Comparison of ENCODE assay signal across 11 mouse cellular contexts in the genomic region with DNA sequence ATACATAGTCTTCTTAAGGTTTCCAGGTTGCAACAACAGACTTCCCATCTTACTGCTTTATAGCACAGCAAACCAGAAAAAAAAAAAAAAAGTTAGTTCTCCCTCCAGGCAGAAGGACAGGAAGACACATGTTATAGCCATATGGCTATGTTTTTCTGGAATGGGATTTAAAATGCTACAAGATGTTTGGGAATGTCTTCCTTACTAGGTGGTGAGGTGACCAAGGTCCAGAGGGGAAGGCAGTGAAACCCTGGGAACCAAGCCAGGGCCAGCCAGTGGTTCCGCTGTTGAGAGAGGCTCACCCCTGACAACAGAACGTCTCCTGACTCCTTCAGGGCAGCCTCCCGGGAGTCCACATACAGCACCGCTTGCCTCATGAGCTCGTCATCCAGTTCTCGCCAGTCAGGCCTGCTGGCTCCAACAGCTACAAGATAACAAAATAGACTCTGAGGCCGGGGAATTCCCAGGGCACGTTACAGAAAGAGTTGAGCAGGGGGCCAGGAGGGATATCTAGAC. TPM values are rescaled to one million over a fixed set of nuclear protein-coding genes. Genes with fewer than 3 reads are reported as not detected.
A peak's percentile ranks its signal among the peaks of the same experiment; 100 is the strongest.
DNase-seq lines count a peak whose midpoint lies in the region; ATAC-seq and TF ChIP-seq lines count a peak whose summit lies in the region.
"Had no signal": no experiment of that assay in that cellular context is flagged by ENCODE, and none has a peak within 500 bp of the region (broad histone marks: within the 10 kb centered on the region; RNA-seq: fewer than 3 reads in every experiment).

No protein-coding gene starts in this region.

- no peaks in the 10 kb centered on the region for H3K36me3 ChIP-seq in intestine, postnatal 0 days (ENCODE audit: control insufficient read depth, insufficient read depth)
- H3K36me3 ChIP-seq in liver, embryonic 16.5 days (ENCODE audit: control insufficient read depth, insufficient read depth) = no peaks in the 10 kb centered on the region
- H3K36me3 ChIP-seq: hindbrain, embryonic 13.5 days had no signal

- DNase-seq in heart, postnatal 10 days = peak; percentile 15 to 24
- DNase-seq in heart, adult 8-10 months (ENCODE audit: low spot score) = no peak
- DNase-seq in cerebellum, adult 9-10 months = peak; percentile 53
- no peak for DNase-seq in right cerebral cortex, adult 2 months (ENCODE audit: low spot score in 2 of 2)
- DNase-seq in spleen, postnatal 36 days (ENCODE audit: low spot score in 2 of 2) = no peak

- peak overlapping the region; percentile 60 for H3K27ac ChIP-seq in intestine, postnatal 0 days (ENCODE audit: low read depth, low read length)
- 0 out of 2 replicates have a peak overlapping the region, but pooled peaks have one; percentile 6 for H3K27ac ChIP-seq in liver, embryonic 16.5 days (ENCODE audit: low read length)
- H3K27ac ChIP-seq: hindbrain, embryonic 13.5 days had no signal

- 14% methylated on average over 8 of the region's 8 CpGs for WGBS in intestine, postnatal 0 days
- WGBS in liver, embryonic 16.5 days (ENCODE audit: insufficient replicate concordance) = 49% methylated on average over 8 of the region's 8 CpGs

- intact Hi-C loops in heart, postnatal 10 days (cut with DNase I) = no loop called here

- H3K27me3 ChIP-seq in intestine, postnatal 0 days (replicated peaks; ENCODE audit: control insufficient read depth, insufficient read depth, low read length) = no peaks in the 10 kb centered on the region
- H3K27me3 ChIP-seq in liver, embryonic 16.5 days (ENCODE audit: control insufficient read depth, insufficient read depth, low read depth, low read length) = no peaks in the 10 kb centered on the region
- H3K27me3 ChIP-seq: hindbrain, embryonic 13.5 days had no signal

- peak overlapping the region; percentile 32; the same call in 1 of the 2 replicates for H3K4me2 ChIP-seq in intestine, postnatal 0 days (replicated peaks; ENCODE audit: low read depth)
- H3K4me2 ChIP-seq in liver, embryonic 16.5 days (ENCODE audit: low read depth, low read length) = no peak overlapping the region
- H3K4me2 ChIP-seq: hindbrain, embryonic 13.5 days had no signal

- peak; percentile 58 for ATAC-seq in intestine, postnatal 0 days
- ATAC-seq in liver, embryonic 16.5 days (ENCODE audit: low read depth) = peak; percentile 33; the same call in 1 of the 2 replicates
- ATAC-seq: midbrain, embryonic 16.5 days had no signal

- TF ChIP-seq CTCF in intestine, postnatal 0 days (IDR thresholded peaks at IDR 0.05; ENCODE audit: low read depth) = no peak

- H3K4me3 ChIP-seq in intestine, postnatal 0 days (ENCODE audit: low read depth, low read length) = no peak overlapping the region
- no peak overlapping the region for H3K4me3 ChIP-seq in liver, embryonic 16.5 days (ENCODE audit: low read depth, low read length)
- H3K4me3 ChIP-seq: erythroblast, embryonic 14.5 days; hindbrain, embryonic 13.5 days had no signal

- H3K9ac ChIP-seq in intestine, postnatal 0 days (ENCODE audit: low read depth, low read length) = no peak overlapping the region
- no peak overlapping the region for H3K9ac ChIP-seq in liver, embryonic 16.5 days (ENCODE audit: low read depth, low read length)
- H3K9ac ChIP-seq: hindbrain, embryonic 13.5 days had no signal

- no peaks in the 10 kb centered on the region for H3K9me3 ChIP-seq in intestine, postnatal 0 days (ENCODE audit: control insufficient read depth)
- no peaks in the 10 kb centered on the region for H3K9me3 ChIP-seq in liver, embryonic 16.5 days (replicated peaks; ENCODE audit: control insufficient read depth, low read length)
- H3K9me3 ChIP-seq: hindbrain, embryonic 13.5 days had no signal

- H3K4me1 ChIP-seq in intestine, postnatal 0 days (replicated peaks; ENCODE audit: control insufficient read depth, insufficient read depth, low read length) = no peaks in the 10 kb centered on the region
- H3K4me1 ChIP-seq in liver, embryonic 16.5 days (ENCODE audit: control insufficient read depth, low read depth, low read length) = no peaks in the 10 kb centered on the region

RNA-seq across cellular contexts. Expression of gene Crym, which starts 11.7 kb away (rescaled TPM):
- total RNA-seq in heart, postnatal 10 days (2021) = under 1 TPM; 0.19 to 0.45 TPM
- total RNA-seq in heart, adult 8-10 months (2022) = under 1 TPM; 0.19 to 0.81 (median 0.44) TPM
- 1.9 TPM in 2 replicates for polyA plus RNA-seq in intestine, postnatal 0 days (2015; fragmentation: Nextera tagmentation; extraction: Ambion mirVana)
- 0.48 and 0.55 TPM in 2 replicates for polyA plus RNA-seq in liver, embryonic 16.5 days (2015; fragmentation: Nextera tagmentation; extraction: Ambion mirVana)
- polyA plus RNA-seq: erythroblast, embryonic 14.5 days had no signal

RNA-seq across cellular contexts. Expression of gene Abca14, which starts 13.6 kb away (rescaled TPM):
- total RNA-seq in heart, postnatal 10 days (2021) = not detected
- total RNA-seq in heart, adult 8-10 months (2022) = not detected
- polyA plus RNA-seq in intestine, postnatal 0 days (2015; fragmentation: Nextera tagmentation; extraction: Ambion mirVana) = 0.60 and 0.83 TPM in 2 replicates
- 0.02 and 0.04 TPM in 2 replicates for polyA plus RNA-seq in liver, embryonic 16.5 days (2015; fragmentation: Nextera tagmentation; extraction: Ambion mirVana)
- polyA plus RNA-seq: erythroblast, embryonic 14.5 days; hindbrain, embryonic 13.5 days; midbrain, embryonic 16.5 days had no signal

RNA-seq across cellular contexts. Expression of gene Anks4b, which starts 16.6 kb away (rescaled TPM):
- under 1 TPM; 0.07 to 0.12 TPM for total RNA-seq in heart, postnatal 10 days (2021)
- total RNA-seq in heart, adult 8-10 months (2022) = under 1 TPM; 0.05 to 0.13 (median 0.09) TPM
- 23.0 and 29.2 TPM in 2 replicates for polyA plus RNA-seq in intestine, postnatal 0 days (2015; fragmentation: Nextera tagmentation; extraction: Ambion mirVana)
- polyA plus RNA-seq in liver, embryonic 16.5 days (2015; fragmentation: Nextera tagmentation; extraction: Ambion mirVana) = 2.2 and 2.3 TPM in 2 replicates
- polyA plus RNA-seq: erythroblast, embryonic 14.5 days; hindbrain, embryonic 13.5 days; midbrain, embryonic 16.5 days had no signal

RNA-seq across cellular contexts. Expression of gene Zp2, which starts 45.1 kb away (rescaled TPM):
- total RNA-seq in heart, postnatal 10 days (2021) = under 1 TPM; 0.30 to 0.38 TPM
- total RNA-seq in heart, adult 8-10 months (2022) = 1 to 10 TPM in 1 of 4 experiments, under 1 TPM in 3; 0.78 to 1.6 (median 0.83) TPM
- polyA plus RNA-seq in intestine, postnatal 0 days (2015; fragmentation: Nextera tagmentation; extraction: Ambion mirVana) = 0.18 and 0.31 TPM in 2 replicates
- not detected in 2 replicates for polyA plus RNA-seq in liver, embryonic 16.5 days (2015; fragmentation: Nextera tagmentation; extraction: Ambion mirVana)
- total RNA-seq: ES-E14 had no signal
- polyA plus RNA-seq: erythroblast, embryonic 14.5 days; hindbrain, embryonic 13.5 days; midbrain, embryonic 16.5 days had no signal

Comparison
In these comparisons a context has a peak if more than half of its experiments do, and no peak if none do; other contexts are left out.
1. DNase-seq: peak in heart, postnatal 10 days (2 of 2) and cerebellum, adult 9-10 months (single experiment); none in heart, adult 8-10 months (single experiment), right cerebral cortex, adult 2 months (0 of 2) and spleen, postnatal 36 days (0 of 2).